Mouse (Mus musculus) MEL (cell line): Measurements from ENCODE around the gene Tmco4.

Experiments used
- GABPA ChIP-seq: IDR thresholded peaks from 2 replicates; pipeline ENCODE4 v1.6.1; 2012; ENCODE audit warnings: low read depth, mild to moderate bottlenecking, inconsistent platforms, low read length, improper control_type of control experiment, moderate library complexity
- GATA1 ChIP-seq: IDR thresholded peaks from 2 replicates; pipeline ENCODE4 v1.6.1; 2011; ENCODE audit warnings: low read depth, low read length, improper control_type of control experiment
- HCFC1 ChIP-seq: IDR thresholded peaks from 2 replicates; pipeline ENCODE4 v1.6.1; 2012; ENCODE audit warnings: low read depth, mild to moderate bottlenecking, inconsistent platforms, low read length, improper control_type of control experiment, moderate library complexity
- POLR2A ChIP-seq, 2 experiments: IDR thresholded peaks; 2 replicates each; pipeline ENCODE4 v1.6.1; 2011 to 2012; ENCODE audit warnings: low read length in 2 of 2, mild to moderate bottlenecking in 2 of 2, control low read depth in 1 of 2, improper control_type of control experiment in 1 of 2, low read depth in 1 of 2, moderate library complexity in 1 of 2; ENCODE audit not compliant: control insufficient read depth in 1 of 2, insufficient read depth in 1 of 2, poor library complexity in 1 of 2
- SMC3 ChIP-seq: IDR thresholded peaks from 2 replicates; pipeline ENCODE4 v1.6.1; 2011; ENCODE audit warnings: low read depth, low read length, improper control_type of control experiment
- TBP ChIP-seq: IDR thresholded peaks from 2 replicates; pipeline ENCODE4 v1.8.0; 2011; ENCODE audit warnings: low read depth, low read length, improper control_type of control experiment
- ZMIZ1 ChIP-seq: IDR thresholded peaks from 2 replicates; pipeline ENCODE4 v1.6.1; 2012; ENCODE audit warnings: low read depth, mild to moderate bottlenecking, inconsistent platforms, low read length, improper control_type of control experiment, moderate library complexity
- ZNF384 ChIP-seq: IDR thresholded peaks from 2 replicates; pipeline ENCODE4 v1.6.1; 2012; ENCODE audit warnings: low read depth, mild to moderate bottlenecking, inconsistent platforms, low read length, improper control_type of control experiment

DNA sequence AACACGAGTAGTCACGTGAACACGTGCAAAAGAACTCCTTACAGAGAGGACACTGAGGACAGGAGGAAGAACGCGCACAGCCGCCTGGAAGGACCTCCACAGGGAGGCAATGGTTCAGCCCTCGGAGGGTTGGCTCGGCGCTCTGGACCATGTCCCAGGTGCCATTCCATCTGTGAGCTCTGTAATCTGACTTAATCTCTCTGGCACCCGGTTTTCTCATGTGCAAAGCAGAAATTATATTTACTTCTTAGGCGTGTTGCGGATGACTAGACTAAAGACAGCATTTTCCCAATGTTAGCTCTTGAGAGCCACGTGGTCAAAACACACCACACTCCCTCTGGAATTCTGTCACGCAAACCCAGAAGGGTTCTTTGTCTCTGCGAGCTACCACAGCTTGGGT, 13.6 kb upstream of the Tmco4 start:
- TF ChIP-seq GATA1 = no peak
- TF ChIP-seq GABPA = no peak
- TF ChIP-seq HCFC1 = no peak
- TF ChIP-seq SMC3 = no peak
- no peak for TF ChIP-seq TBP
- no peak for TF ChIP-seq ZNF384
- no peak for TF ChIP-seq POLR2A (IDR thresholded peaks at IDR 0.05; ENCODE audit: control insufficient read depth in 1 of 2, insufficient read depth in 1 of 2, low read depth in 1 of 2, low read length in 2 of 2, poor library complexity in 1 of 2)
- no peak for TF ChIP-seq ZMIZ1
